Mouse (Mus musculus) E14TG2a.4 (cell line): ENCODE results near the gene Edn3.

ENCODE experiments used
- H3K27me3 ChIP-seq: 2 replicates; pipeline ENCODE4 v1.6.1; 2014; ENCODE audit warnings: low read length, control low read depth; ENCODE audit not compliant: insufficient read depth
- H3K36me3 ChIP-seq: 2 replicates; pipeline ENCODE4 v1.6.1; 2014; ENCODE audit warnings: low read length, control low read depth; ENCODE audit not compliant: insufficient read depth
- H3K4me1 ChIP-seq: replicated peaks from 2 replicates; pipeline ENCODE4 v1.6.1; 2014; ENCODE audit warnings: low read depth, low read length, control low read depth
- H3K4me3 ChIP-seq: replicated peaks from 2 replicates; pipeline ENCODE4 v1.5.1; 2014; ENCODE audit warnings: mild to moderate bottlenecking, low read length
- H3K9me3 ChIP-seq: 2 replicates; pipeline ENCODE4 v1.6.1; 2014; ENCODE audit warnings: low read length, control low read depth
- CTCF ChIP-seq: conservative IDR thresholded peaks from 2 replicates; pipeline ENCODE4 v1.5.1; 2014; ENCODE audit warnings: low read length
- NANOG ChIP-seq: IDR thresholded peaks from 2 replicates; pipeline ENCODE4 v1.6.1; 2014; ENCODE audit warnings: borderline replicate concordance, low read length, mixed read lengths
- POU5F1 ChIP-seq: IDR thresholded peaks from 2 replicates; pipeline ENCODE4 v1.6.1; 2014; ENCODE audit warnings: low read length, borderline replicate concordance

Gene Edn3

GRCm38 (mm10) chr2:174782016-174782415, 21.6 kb downstream of the Edn3 start:
- H3K4me3 ChIP-seq = no peak overlapping the region
- no peaks in the 10 kb centered on the region for H3K36me3 ChIP-seq
- no peaks in the 10 kb centered on the region for H3K4me1 ChIP-seq
- no peaks in the 10 kb centered on the region for H3K9me3 ChIP-seq
- no peak for TF ChIP-seq POU5F1
- no peak for TF ChIP-seq CTCF
- no peak for TF ChIP-seq NANOG
- H3K27me3 ChIP-seq = no peaks in the 10 kb centered on the region

DNA sequence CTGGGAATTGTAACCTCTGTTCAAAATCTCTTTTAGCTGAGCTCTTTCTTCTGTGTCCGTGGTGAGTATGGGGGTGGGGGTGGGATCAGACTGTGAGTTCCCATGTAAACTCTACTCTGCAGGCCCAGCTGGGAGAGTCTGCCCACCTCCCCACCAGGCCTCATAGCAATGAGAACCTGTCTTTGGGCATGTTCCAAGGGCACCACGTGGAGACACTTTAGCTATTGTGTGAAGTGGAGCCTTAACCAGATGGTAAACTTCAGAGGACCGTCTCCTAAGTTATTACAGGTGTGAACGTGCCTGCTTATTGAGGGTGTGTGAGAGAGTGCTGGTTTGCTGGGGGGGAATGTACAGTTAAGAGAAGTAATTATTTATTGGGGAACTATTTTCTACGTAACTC, 22.5 kb downstream of the Edn3 start:
- H3K36me3 ChIP-seq = no peaks in the 10 kb centered on the region
- no peaks in the 10 kb centered on the region for H3K4me1 ChIP-seq
- no peaks in the 10 kb centered on the region for H3K27me3 ChIP-seq
- H3K4me3 ChIP-seq = no peak overlapping the region
- TF ChIP-seq NANOG (no peak), POU5F1 (no peak), CTCF (no peak)
- H3K9me3 ChIP-seq = no peaks in the 10 kb centered on the region

DNA sequence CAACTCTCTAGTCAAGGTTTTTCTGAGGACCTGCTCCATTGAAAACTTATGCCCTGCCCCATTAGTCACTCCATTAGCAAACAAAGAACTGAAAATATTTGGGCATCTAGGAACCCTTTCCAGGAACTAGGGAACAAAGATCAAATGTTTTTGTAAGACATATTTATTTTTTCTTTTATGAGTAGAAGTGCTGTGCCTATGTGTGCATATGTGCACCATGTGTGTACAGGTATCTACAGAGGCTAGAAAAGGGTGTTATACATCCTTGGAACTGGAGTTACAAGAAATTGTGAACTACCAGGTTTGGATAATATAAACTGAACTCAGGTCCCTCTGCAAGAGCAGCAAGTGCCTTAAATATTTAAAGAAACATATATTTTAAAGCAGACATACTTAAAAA, 28.4 kb downstream of the Edn3 start:
- H3K27me3 ChIP-seq = no peaks in the 10 kb centered on the region
- no peak for TF ChIP-seq NANOG
- TF ChIP-seq CTCF = no peak
- TF ChIP-seq POU5F1 = no peak
- H3K4me1 ChIP-seq = no peaks in the 10 kb centered on the region
- no peak overlapping the region for H3K4me3 ChIP-seq
- no peaks in the 10 kb centered on the region for H3K9me3 ChIP-seq
- no peaks in the 10 kb centered on the region for H3K36me3 ChIP-seq

- Histone ChIP-seq H3K4me3 (no peak overlapping the region), H3K36me3 (no peaks in the 10 kb centered on the region), H3K27me3 (no peaks in the 10 kb centered on the region), H3K4me1 (no peaks in the 10 kb centered on the region), H3K9me3 (no peaks in the 10 kb centered on the region)
- no peak for TF ChIP-seq CTCF
- no peak for TF ChIP-seq POU5F1
- no peak for TF ChIP-seq NANOG
These were observed 32.2 kb downstream of the Edn3 start for GRCm38 (mm10) chr2:174792436-174793125.

DNA sequence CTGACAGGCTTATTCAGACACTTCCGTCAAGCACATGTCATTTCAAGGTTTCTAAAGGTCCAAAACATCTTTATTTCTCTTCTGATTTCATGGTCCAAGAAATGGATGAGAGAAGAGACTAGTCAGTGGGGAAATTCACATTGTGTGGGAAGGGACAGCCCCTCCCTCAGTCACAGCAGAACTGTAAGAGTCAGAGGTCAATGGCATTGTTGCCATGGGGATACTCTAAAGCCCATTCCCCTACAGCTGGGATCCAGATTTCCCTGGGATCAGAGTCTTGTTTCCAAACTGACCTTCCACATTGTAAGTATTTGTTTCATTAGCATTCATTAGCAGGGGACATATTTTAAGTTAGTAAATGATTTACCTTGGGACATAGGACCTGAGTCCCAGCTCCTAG, 32.8 kb downstream of the Edn3 start:
- TF ChIP-seq POU5F1 = no peak
- TF ChIP-seq NANOG = no peak
- no peak for TF ChIP-seq CTCF
- H3K36me3 ChIP-seq = no peaks in the 10 kb centered on the region
- H3K27me3 ChIP-seq = no peaks in the 10 kb centered on the region
- no peaks in the 10 kb centered on the region for H3K9me3 ChIP-seq
- H3K4me1 ChIP-seq = no peaks in the 10 kb centered on the region
- no peak overlapping the region for H3K4me3 ChIP-seq

DNA sequence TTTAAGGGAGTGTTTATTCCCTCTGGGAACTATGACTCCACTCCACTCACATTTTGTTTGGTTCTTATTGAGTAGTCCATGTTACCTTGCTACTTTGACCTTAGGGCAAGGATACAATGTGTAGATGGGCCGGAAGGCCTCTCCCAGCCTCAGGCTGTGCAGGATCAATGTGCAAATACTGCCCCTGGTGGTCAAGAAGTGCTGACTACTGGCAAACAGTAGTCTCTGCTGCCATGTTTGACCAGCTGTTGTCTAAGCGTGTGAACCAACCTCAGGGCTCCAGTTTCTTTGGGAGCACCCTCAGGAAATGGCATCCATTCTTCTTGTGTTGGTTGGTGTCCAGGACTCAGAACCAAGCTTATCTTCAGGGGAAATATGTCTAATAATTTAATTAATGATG, 36.6 kb downstream of the Edn3 start:
- Histone ChIP-seq H3K36me3 (no peaks in the 10 kb centered on the region), H3K9me3 (no peaks in the 10 kb centered on the region), H3K27me3 (no peaks in the 10 kb centered on the region), H3K4me3 (no peak overlapping the region), H3K4me1 (0 out of 2 replicates have a peak, but pooled peaks cover under 1% of the 10 kb centered on the region)
- TF ChIP-seq CTCF = peak; percentile 38
- TF ChIP-seq NANOG = no peak
- no peak for TF ChIP-seq POU5F1

DNA sequence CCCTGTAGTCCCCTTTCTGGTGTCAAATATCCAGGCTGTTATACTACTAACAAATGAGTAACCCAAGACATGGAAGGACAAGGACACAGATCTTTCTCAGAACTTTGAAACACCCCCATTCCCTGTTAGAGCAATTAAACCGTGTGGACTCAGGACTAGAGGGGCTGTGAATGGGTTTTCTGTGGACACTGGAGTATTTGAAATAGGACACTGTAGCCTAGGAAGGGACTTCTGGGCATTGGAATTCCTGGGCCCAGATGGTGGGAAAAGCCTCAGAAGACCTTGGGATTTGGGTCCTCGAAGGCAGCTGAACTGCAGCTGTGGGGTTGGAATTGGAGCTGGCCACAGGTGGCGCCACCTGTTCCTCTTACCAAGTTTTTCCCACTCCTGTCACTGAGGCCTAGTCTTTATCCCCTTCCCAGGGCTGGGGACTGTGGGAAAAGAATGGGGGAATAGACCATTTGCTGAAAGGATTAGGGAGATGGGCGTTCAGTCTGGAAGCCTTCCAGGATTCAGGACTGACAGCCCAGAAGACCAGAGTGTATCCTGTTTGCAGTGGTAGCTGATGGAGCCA, 37.2 kb downstream of the Edn3 start:
- no peaks in the 10 kb centered on the region for H3K9me3 ChIP-seq
- 0 out of 2 replicates have a peak, but pooled peaks cover 2% of the 10 kb centered on the region for H3K4me1 ChIP-seq
- TF ChIP-seq CTCF (peak; percentile 21), NANOG (no peak)
- no peaks in the 10 kb centered on the region for H3K36me3 ChIP-seq
- no peak overlapping the region for H3K4me3 ChIP-seq
- H3K27me3 ChIP-seq = no peaks in the 10 kb centered on the region

- Histone ChIP-seq H3K36me3 (no peaks in the 10 kb centered on the region), H3K9me3 (0 out of 2 replicates have a peak, but pooled peaks cover 4% of the 10 kb centered on the region), H3K4me3 (no peak overlapping the region), H3K4me1 (0 out of 2 replicates have a peak, but pooled peaks cover 2% of the 10 kb centered on the region), H3K27me3 (0 out of 2 replicates have a peak, but pooled peaks cover 3% of the 10 kb centered on the region)
- TF ChIP-seq CTCF (no peak), POU5F1 (no peak), NANOG (no peak)
These were observed 42.0 kb downstream of the Edn3 start for GRCm38 (mm10) chr2:174802453-174802852.

DNA sequence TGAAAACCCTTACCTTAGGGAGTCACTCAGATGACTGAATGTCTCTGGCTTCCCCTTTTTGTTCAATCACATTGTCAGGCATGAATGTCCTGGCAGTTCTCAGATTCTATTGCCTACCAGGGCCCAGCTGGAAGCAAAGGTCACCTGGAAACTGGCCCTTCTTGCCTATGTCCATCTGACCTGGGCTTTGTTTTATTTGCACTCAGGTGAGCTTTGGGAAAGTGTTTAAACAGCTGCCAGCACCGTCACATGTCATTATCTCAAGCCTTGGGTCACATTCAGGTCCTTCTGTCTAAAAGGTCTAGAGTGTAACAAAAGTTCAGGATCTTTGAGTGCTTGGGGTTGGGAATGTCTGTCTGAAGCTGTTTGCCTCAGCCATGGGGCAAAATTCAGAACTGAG, 43.2 kb downstream of the Edn3 start:
- 0 out of 2 replicates have a peak, but pooled peaks cover 4% of the 10 kb centered on the region for H3K9me3 ChIP-seq
- no peaks in the 10 kb centered on the region for H3K36me3 ChIP-seq
- H3K4me3 ChIP-seq = no peak overlapping the region
- 0 out of 2 replicates have a peak, but pooled peaks cover 3% of the 10 kb centered on the region for H3K27me3 ChIP-seq
- 0 out of 2 replicates have a peak, but pooled peaks cover 2% of the 10 kb centered on the region for H3K4me1 ChIP-seq
- no peak for TF ChIP-seq NANOG
- no peak for TF ChIP-seq CTCF
